Mouse (Mus musculus) adipose tissue, adult 10 weeks (tissue): ENCODE results near the gene Smyd2. TPM values are rescaled to one million over a fixed set of nuclear protein-coding genes. Genes with fewer than 3 reads are reported as not detected.

ENCODE experiments used
- polyA plus RNA-seq: library from polyadenylated mRNA; stranded (reverse); fragments of 350-450 nt; fragmentation: Illumina TruSeq; extraction: RNeasy Lipid Tissue Mini Kit (QIAGEN cat#74804); gene quantifications from one replicate; pipeline ENCODE4 v1.2.3, GENCODE M21; 2014; ENCODE audit warnings: low read depth, low replicate concordance

Gene Smyd2
- 29.0 TPM for polyA plus RNA-seq

DNA sequence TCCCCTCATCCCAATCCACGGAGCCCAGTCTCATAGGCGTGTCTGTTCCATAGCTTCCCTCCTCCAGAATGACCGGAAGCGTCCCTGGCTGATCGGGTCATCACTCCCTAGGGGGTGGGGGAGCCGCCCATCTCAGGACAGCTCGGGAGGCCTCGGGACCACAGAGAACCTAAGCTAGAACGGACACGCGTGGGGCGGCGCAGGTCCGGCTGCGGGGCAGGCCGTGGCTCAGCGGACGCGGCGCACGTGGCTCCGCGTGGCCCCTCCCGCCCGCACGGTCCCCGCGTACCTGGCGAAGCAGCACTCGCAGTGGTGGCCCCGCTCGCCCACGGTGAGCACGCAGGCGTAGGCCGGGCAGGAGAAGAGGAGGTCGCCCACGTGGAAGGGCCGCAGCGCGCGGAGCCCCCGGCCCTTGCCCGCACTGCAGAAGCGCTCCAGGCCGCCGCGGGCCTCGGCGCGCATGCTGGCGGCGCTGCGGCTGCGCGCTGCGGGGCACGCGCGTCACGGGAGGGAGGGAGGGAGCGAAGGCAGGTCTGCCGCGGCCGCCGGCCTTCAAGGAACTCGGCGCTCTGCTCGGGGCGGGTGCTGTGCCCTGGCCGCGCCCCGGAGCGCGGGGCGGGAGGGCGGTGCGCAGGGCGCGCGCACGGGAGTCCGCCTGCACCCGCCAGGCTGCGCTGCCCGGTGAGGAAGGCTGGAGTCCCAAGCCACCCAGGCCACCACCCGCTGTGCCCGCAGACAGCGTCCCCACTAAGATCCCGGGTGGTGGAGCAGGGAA is at the start of gene Smyd2:
Gene Smyd2 (minus strand): TSS at position 546 of the 775 bp plus-strand sequence.

Other genes starting within 250 kb of the Smyd2 start
- gene Cenpf, start 234.3 kb downstream of the Smyd2 start, polyA plus RNA-seq: 0.65 TPM
- 13.2 TPM for gene Ptpn14, start 194.1 kb downstream of the Smyd2 start, polyA plus RNA-seq
- 0.61 TPM for gene Prox1, start 248.4 kb upstream of the Smyd2 start, polyA plus RNA-seq